ENCODE assay signal across 8 mouse cellular contexts in genomic region chr11:26103698-26104097, GRCm38 (mm10).
DNase-seq lines count a peak whose midpoint lies in the region; ATAC-seq and TF ChIP-seq lines count a peak whose summit lies in the region.
"Had no signal": no experiment of that assay in that cellular context is flagged by ENCODE, and none has a peak within 500 bp of the region (broad histone marks: within the 10 kb centered on the region; RNA-seq: fewer than 3 reads in every experiment).

No protein-coding gene starts in this region.

- peaks cover 15% of the 10 kb centered on the region for H3K4me1 ChIP-seq in forebrain, postnatal 0 days (ENCODE audit: insufficient read depth)
- H3K4me1 ChIP-seq in neural tube, embryonic 13.5 days (replicated peaks) = peaks cover 15% of the 10 kb centered on the region

- TF ChIP-seq CTCF in left cerebral cortex, adult 2 months (IDR thresholded peaks at IDR 0.05) = no peak
- no peak for TF ChIP-seq CTCF in forebrain, postnatal 0 days (IDR thresholded peaks at IDR 0.05; ENCODE audit: low read depth)

- WGBS in forebrain, postnatal 0 days = 2% methylated on average over 8 of the region's 8 CpGs
- 1% methylated on average over 8 of the region's 8 CpGs for WGBS in neural tube, embryonic 13.5 days

- ATAC-seq in forebrain, postnatal 0 days = peak; percentile 50; the same call in 1 of the 2 replicates
- peak; percentile 53; the same call in 1 of the 2 replicates for ATAC-seq in neural tube, embryonic 13.5 days (ENCODE audit: low read depth)

- peak overlapping the region; percentile 43 for H3K9ac ChIP-seq in forebrain, postnatal 0 days
- 0 out of 2 replicates have a peak overlapping the region, but pooled peaks have one; percentile 34 for H3K9ac ChIP-seq in neural tube, embryonic 13.5 days

- H3K4me3 ChIP-seq in left cerebral cortex, adult 2 months = peak overlapping the region; percentile 0; the same call in 1 of the 2 replicates
- peak overlapping the region; percentile 15; the same call in 1 of the 2 replicates for H3K4me3 ChIP-seq in forebrain, postnatal 0 days (ENCODE audit: low read depth, low read length)
- peak overlapping the region; percentile 23 for H3K4me3 ChIP-seq in neural tube, embryonic 13.5 days

- H3K27me3 ChIP-seq in forebrain, postnatal 0 days (ENCODE audit: insufficient read depth, low read length) = no peaks in the 10 kb centered on the region
- H3K27me3 ChIP-seq in neural tube, embryonic 13.5 days = no peaks in the 10 kb centered on the region

- no peaks in the 10 kb centered on the region for H3K36me3 ChIP-seq in forebrain, postnatal 0 days (ENCODE audit: insufficient read depth)
- H3K36me3 ChIP-seq in neural tube, embryonic 13.5 days = no peaks in the 10 kb centered on the region

- no peak for DNase-seq in left cerebral cortex, adult 2 months (ENCODE audit: extremely low spot score in 1 of 2, low spot score in 2 of 2)
- DNase-seq in left cerebral cortex, postnatal 36 days (ENCODE audit: low spot score in 2 of 2) = no peak
- peak; percentile 64 for DNase-seq in embryo, embryonic 11 days
- DNase-seq in forebrain, postnatal 0 days = peak; percentile 51
- DNase-seq in thymus, postnatal 25 days = no peak
- no peak for DNase-seq in gastrocnemius, postnatal 14 days
- DNase-seq: lung, adult 18-20 months had no signal

- no peaks in the 10 kb centered on the region for H3K9me3 ChIP-seq in forebrain, postnatal 0 days (ENCODE audit: low read length)
- no peaks in the 10 kb centered on the region for H3K9me3 ChIP-seq in neural tube, embryonic 13.5 days

- H3K27ac ChIP-seq in left cerebral cortex, adult 2 months = no peak overlapping the region
- H3K27ac ChIP-seq in forebrain, postnatal 0 days (ENCODE audit: low read depth, low read length) = peak overlapping the region; percentile 76
- peak overlapping the region; percentile 42; the same call in 1 of the 2 replicates for H3K27ac ChIP-seq in neural tube, embryonic 13.5 days (replicated peaks)

- H3K4me2 ChIP-seq in forebrain, postnatal 0 days (ENCODE audit: low read depth) = peak overlapping the region; percentile 46
- H3K4me2 ChIP-seq in neural tube, embryonic 13.5 days = peak overlapping the region; percentile 51

- intact Hi-C loops in left cerebral cortex, adult 2 months (cut with DNase I) = no loop called here
- intact Hi-C loops in left cerebral cortex, postnatal 36 days (cut with DNase I) = no loop called here
- intact Hi-C loops in gastrocnemius, postnatal 14 days (cut with DNase I; ENCODE audit: low total_unique reads) = no loop called here

Comparison
In these comparisons a context has a peak if more than half of its experiments do, and no peak if none do; other contexts are left out.
1. DNase-seq: peak in embryo, embryonic 11 days (single experiment) and forebrain, postnatal 0 days (single experiment); none in left cerebral cortex, adult 2 months (0 of 2), left cerebral cortex, postnatal 36 days (0 of 2), thymus, postnatal 25 days (single experiment) and gastrocnemius, postnatal 14 days (single experiment).
2. Peak in every context shown above with its lines, with median percentiles within 50 percentile points of each other: H3K4me3 ChIP-seq.